Mouse (Mus musculus) cerebellum, adult 9-11 months (tissue): ENCODE data around the gene Olfr1107.

Experiments
- DNase-seq: peaks from one replicate; pipeline ENCODE4 v3.0.0; 2022

Gene Olfr1107

GRCm38 (mm10) chr2:87075717-87076116, at the start of gene Olfr1107:
Gene Olfr1107 (minus strand): TSS chr2:87075817.
- DNase-seq, result no peak

- no peak for DNase-seq
Measured at GRCm38 (mm10) chr2:87114467-87114866, 38.9 kb upstream of the Olfr1107 start, which contains the start of gene Olfr259. Gene Olfr259 (minus strand): TSS chr2:87114567.

- no peak for DNase-seq
Measured at GRCm38 (mm10) chr2:87095908-87096307, 20.3 kb upstream of the Olfr1107 start, which contains the start of gene Olfr1109. Gene Olfr1109 (minus strand): TSS chr2:87096008.

GRCm38 (mm10) chr2:87052173-87052572, 23.4 kb downstream of the Olfr1107 start, which contains the start of gene Olfr1106:
Gene Olfr1106 (minus strand): TSS chr2:87052273.
- DNase-seq, result no peak

- DNase-seq, result no peak
Measured at GRCm38 (mm10) chr2:87036431-87036830, 39.2 kb downstream of the Olfr1107 start, which contains the start of gene Olfr1105. Gene Olfr1105 (minus strand): TSS chr2:87036531.

GRCm38 (mm10) chr2:87026980-87027379, 48.6 kb downstream of the Olfr1107 start, which contains the start of gene Olfr1104:
Gene Olfr1104 (minus strand): TSS chr2:87027080.
- DNase-seq, result no peak
